In the genomic region with DNA sequence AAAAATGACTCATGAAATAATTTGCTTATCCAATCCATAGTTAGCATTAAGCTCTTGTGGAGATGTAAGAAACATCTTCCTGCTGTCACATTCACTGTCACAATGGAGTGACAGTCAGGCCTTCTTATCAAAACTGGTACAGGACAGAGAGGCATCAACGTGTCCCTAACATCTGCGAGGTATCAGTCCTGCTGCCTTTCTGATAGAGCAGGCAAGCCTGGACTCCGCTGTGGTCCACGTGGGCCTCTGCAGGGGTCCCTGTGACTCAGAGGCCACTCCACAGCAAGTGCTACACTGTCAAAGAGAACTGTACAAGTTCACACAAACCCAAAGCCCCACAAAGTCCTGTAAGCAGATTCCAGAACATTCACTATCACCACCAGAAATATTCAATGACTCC, we compare ENCODE assay signal across 25 mouse cellular contexts. TPM values are rescaled to one million over a fixed set of nuclear protein-coding genes. Genes with fewer than 3 reads are reported as not detected.
A peak's percentile ranks its signal among the peaks of the same experiment; 100 is the strongest.
DNase-seq lines count a peak whose midpoint lies in the region; ATAC-seq and TF ChIP-seq lines count a peak whose summit lies in the region.
"Had no signal": no experiment of that assay in that cellular context is flagged by ENCODE, and none has a peak within 500 bp of the region (broad histone marks: within the 10 kb centered on the region; RNA-seq: fewer than 3 reads in every experiment).

No protein-coding gene starts in this region.

- no peaks in the 10 kb centered on the region for H3K27me3 ChIP-seq in heart, embryonic 10.5 days (ENCODE audit: insufficient read depth, poor library complexity, severe bottlenecking)
- H3K27me3 ChIP-seq in liver, postnatal 0 days (ENCODE audit: insufficient read depth, low read length), result no peaks in the 10 kb centered on the region
- H3K27me3 ChIP-seq: midbrain, embryonic 13.5 days; neural tube, embryonic 13.5 days had no signal

- H3K4me2 ChIP-seq in liver, postnatal 0 days (ENCODE audit: low read depth, low read length), result no peak overlapping the region
- H3K4me2 ChIP-seq: hindbrain, embryonic 14.5 days; lung, embryonic 14.5 days; midbrain, embryonic 13.5 days; neural tube, embryonic 13.5 days had no signal

- DNase-seq in heart, embryonic 10.5 days (ENCODE audit: low spot score), result peak; percentile 84
- DNase-seq in heart, postnatal 4 days, result no peak
- DNase-seq in MEL-GATA-1-ER (ENCODE audit: extremely low read depth, low read depth) (peak; percentile 44), liver (peak; percentile 72)
- peak; percentile 14 for DNase-seq in liver, postnatal 0 days
- DNase-seq in left cerebral cortex, postnatal 4 days, result no peak
- no peak for DNase-seq in lung, postnatal 36 days
- no peak for DNase-seq in lung, adult 18-20 months
- DNase-seq: adrenal gland, adult 2 months; cerebellum, adult 11-12 months; cerebellum, postnatal 25 days; embryo, embryonic 11 days; gastrocnemius, postnatal 10 days; heart, adult 2 months; kidney, adult 9 months; kidney, postnatal 25 days; lung, embryonic 14.5 days; lung, postnatal 4 days; spleen, adult 18-20 months; thymus, adult 2 months had no signal

- ATAC-seq in liver, postnatal 0 days, result peak; percentile 91
- ATAC-seq: midbrain, embryonic 13.5 days had no signal

- intact Hi-C loops in left cerebral cortex, postnatal 4 days (cut with DNase I), result no loop called here

- H3K9me3 ChIP-seq in heart, embryonic 10.5 days, result no peaks in the 10 kb centered on the region
- no peaks in the 10 kb centered on the region for H3K9me3 ChIP-seq in liver, postnatal 0 days (ENCODE audit: low read length)
- H3K9me3 ChIP-seq: forebrain, embryonic 10.5 days; midbrain, embryonic 13.5 days; neural tube, embryonic 13.5 days had no signal

- no peaks in the 10 kb centered on the region; the same call in 1 of the 2 replicates for H3K4me1 ChIP-seq in heart, embryonic 10.5 days
- H3K4me1 ChIP-seq in liver, postnatal 0 days (ENCODE audit: insufficient read depth), result no peaks in the 10 kb centered on the region
- H3K4me1 ChIP-seq: forebrain, embryonic 10.5 days; midbrain, embryonic 13.5 days; neural tube, embryonic 13.5 days had no signal

- no peak overlapping the region for H3K27ac ChIP-seq in heart, embryonic 10.5 days
- H3K27ac ChIP-seq in liver, postnatal 0 days (ENCODE audit: low read depth), result no peak overlapping the region
- H3K27ac ChIP-seq: forebrain, embryonic 10.5 days; heart, adult 2 months; hindbrain, embryonic 14.5 days; midbrain, embryonic 13.5 days; neural tube, embryonic 13.5 days had no signal

- WGBS in heart, embryonic 10.5 days, result 36% methylated on average over 4 of the region's 4 CpGs
- whole genome bisulfite sequencing in liver, postnatal 0 days (ENCODE audit: insufficient replicate concordance), result 37% methylated on average over 4 of the region's 4 CpGs

- no peak for TF ChIP-seq CTCF in liver, postnatal 0 days (IDR thresholded peaks at IDR 0.05; ENCODE audit: low read depth)

- H3K9ac ChIP-seq in liver, postnatal 0 days (replicated peaks), result no peak overlapping the region
- H3K9ac ChIP-seq: hindbrain, embryonic 14.5 days; lung, embryonic 14.5 days; midbrain, embryonic 13.5 days; neural tube, embryonic 13.5 days had no signal

- no peak overlapping the region for H3K4me3 ChIP-seq in heart, embryonic 10.5 days
- H3K4me3 ChIP-seq in liver, postnatal 0 days (ENCODE audit: low read depth, low read length), result no peak overlapping the region
- H3K4me3 ChIP-seq: forebrain, embryonic 10.5 days; heart, adult 2 months; midbrain, embryonic 13.5 days; neural tube, embryonic 13.5 days had no signal

- peak; percentile 89 for TF ChIP-seq EP300 in liver, postnatal 0 days (IDR thresholded peaks at IDR 0.05; ENCODE audit: low read depth)

- H3K36me3 ChIP-seq in heart, embryonic 10.5 days, result peaks cover 29% of the 10 kb centered on the region
- H3K36me3 ChIP-seq in liver, postnatal 0 days (replicated peaks; ENCODE audit: insufficient read depth, low read length), result no peaks in the 10 kb centered on the region
- H3K36me3 ChIP-seq: forebrain, embryonic 10.5 days; midbrain, embryonic 13.5 days had no signal

RNA-seq across cellular contexts. Expression of gene Whamm, which starts 34.4 kb away (rescaled TPM):
- 3.9 and 4.0 TPM in 2 replicates for polyA plus RNA-seq in heart, embryonic 10.5 days (2016; fragmentation: Nextera tagmentation; extraction: Ambion mirVana)
- total RNA-seq in heart, postnatal 4 days (2021), result 1 to 10 TPM; 8.3 to 8.4 TPM
- 7.0 and 8.1 TPM in 2 replicates for polyA plus RNA-seq in liver, postnatal 0 days (2015; fragmentation: Nextera tagmentation; extraction: Ambion mirVana)
- 10 to 100 TPM; 14.5 to 15.9 TPM for total RNA-seq in left cerebral cortex, postnatal 4 days (2021)

RNA-seq across cellular contexts. Expression of gene Fsd2, which starts 38.7 kb away (rescaled TPM):
- 39.8 and 79.8 TPM in 2 replicates for polyA plus RNA-seq in heart, embryonic 10.5 days (2016; fragmentation: Nextera tagmentation; extraction: Ambion mirVana)
- total RNA-seq in heart, postnatal 4 days (2021), result 100 to 1,000 TPM; 199 to 200 TPM
- 0.28 and 0.50 TPM in 2 replicates for polyA plus RNA-seq in liver, postnatal 0 days (2015; fragmentation: Nextera tagmentation; extraction: Ambion mirVana)
- under 1 TPM in 1 of 2 experiments, not detected in 1; 0.08 TPM for total RNA-seq in left cerebral cortex, postnatal 4 days (2021)
- polyA plus RNA-seq: intestine, embryonic 14.5 days had no signal

Comparison
In these comparisons a context has a peak if more than half of its experiments do, and no peak if none do; other contexts are left out.
1. DNase-seq: peak in heart, embryonic 10.5 days (single experiment), MEL-GATA-1-ER (single experiment), liver (single experiment) and liver, postnatal 0 days (single experiment); none in heart, postnatal 4 days (single experiment), left cerebral cortex, postnatal 4 days (single experiment), lung, postnatal 36 days (single experiment) and lung, adult 18-20 months (0 of 2).
2. RNA of gene Fsd2, which starts 38.7 kb away (total RNA-seq): 199 to 200 TPM in heart, postnatal 4 days; 0.08 TPM in left cerebral cortex, postnatal 4 days; every median in the first group is over 100 times any median in the second.